Mouse (Mus musculus) cerebral cortex, adult 2 months (tissue): Measurements from ENCODE around the gene Apold1.

Source experiments
- WGBS: fragments of 180-500 bp; shearing (Covaris S2); methylation state at CpG from one replicate; pipeline ENCODE4 v1.1.7; 2018; 5-methylcytosine and 5-hydroxymethylcytosine counted together

The Apold1 gene

GRCm38 (mm10) chr6:134981231-134982062, at the start of gene Apold1:
Apold1 (plus strand) TSS chr6:134981718.
- WGBS: 50% methylated on average over 22 of the region's 22 CpGs

- 64% methylated on average over 12 of the region's 12 CpGs for WGBS
Measured at GRCm38 (mm10) chr6:134932486-134933206, 48.9 kb upstream of the Apold1 start.

GRCm38 (mm10) chr6:134933207-134933558, 48.3 kb upstream of the Apold1 start:
- WGBS: 67% methylated on average over 2 of the region's 2 CpGs

GRCm38 (mm10) chr6:134934305-134934704, 47.2 kb upstream of the Apold1 start:
- 96% methylated on average over 5 of the region's 5 CpGs for WGBS

- WGBS: 85% methylated on average over 4 of the region's 4 CpGs
Measured at GRCm38 (mm10) chr6:134939781-134940180, 41.7 kb upstream of the Apold1 start.

- WGBS: 87% methylated on average over 13 of the region's 13 CpGs
Measured at GRCm38 (mm10) chr6:134943759-134944407, 37.6 kb upstream of the Apold1 start.

- 61% methylated on average over 6 of the region's 6 CpGs for WGBS
Measured at GRCm38 (mm10) chr6:134946054-134946453, 35.5 kb upstream of the Apold1 start.

- WGBS: 71% methylated on average over 9 of the region's 9 CpGs
Measured at GRCm38 (mm10) chr6:134946858-134947257, 34.7 kb upstream of the Apold1 start.

GRCm38 (mm10) chr6:134947311-134948087, 34.0 kb upstream of the Apold1 start:
- WGBS: 40% methylated on average over 13 of the region's 13 CpGs

GRCm38 (mm10) chr6:134948522-134949061, 32.9 kb upstream of the Apold1 start:
- 82% methylated on average over 11 of the region's 11 CpGs for WGBS

GRCm38 (mm10) chr6:134949241-134949640, 32.3 kb upstream of the Apold1 start:
- WGBS: 94% methylated on average over 3 of the region's 3 CpGs

GRCm38 (mm10) chr6:134951364-134951763, 30.2 kb upstream of the Apold1 start:
- 91% methylated on average over 5 of the region's 5 CpGs for WGBS

GRCm38 (mm10) chr6:134953976-134954375, 27.5 kb upstream of the Apold1 start:
- WGBS: 19% methylated on average over 11 of the region's 11 CpGs

GRCm38 (mm10) chr6:134956388-134956787, 25.1 kb upstream of the Apold1 start:
- 92% methylated on average over 4 of the region's 4 CpGs for WGBS

- WGBS: 83% methylated on average over 5 of the region's 5 CpGs
Measured at GRCm38 (mm10) chr6:134961286-134961685, 20.2 kb upstream of the Apold1 start.

GRCm38 (mm10) chr6:134961858-134962517, 19.5 kb upstream of the Apold1 start:
- 86% methylated on average over 9 of the region's 9 CpGs for WGBS

- WGBS: 83% methylated on average over 5 of the region's 5 CpGs
Measured at GRCm38 (mm10) chr6:134962518-134962893, 19.0 kb upstream of the Apold1 start.

GRCm38 (mm10) chr6:134963910-134964309, 17.6 kb upstream of the Apold1 start:
- 57% methylated on average over 2 of the region's 2 CpGs for WGBS

- WGBS: 82% methylated on average over 5 of the region's 5 CpGs
Measured at GRCm38 (mm10) chr6:134966681-134967080, 14.8 kb upstream of the Apold1 start.

GRCm38 (mm10) chr6:134968326-134968725, 13.2 kb upstream of the Apold1 start:
- WGBS: 68% methylated on average over 1 of the region's 1 CpGs

GRCm38 (mm10) chr6:134969498-134969897, 12.0 kb upstream of the Apold1 start:
- WGBS: 82% methylated on average over 2 of the region's 2 CpGs
